In the genomic region with DNA sequence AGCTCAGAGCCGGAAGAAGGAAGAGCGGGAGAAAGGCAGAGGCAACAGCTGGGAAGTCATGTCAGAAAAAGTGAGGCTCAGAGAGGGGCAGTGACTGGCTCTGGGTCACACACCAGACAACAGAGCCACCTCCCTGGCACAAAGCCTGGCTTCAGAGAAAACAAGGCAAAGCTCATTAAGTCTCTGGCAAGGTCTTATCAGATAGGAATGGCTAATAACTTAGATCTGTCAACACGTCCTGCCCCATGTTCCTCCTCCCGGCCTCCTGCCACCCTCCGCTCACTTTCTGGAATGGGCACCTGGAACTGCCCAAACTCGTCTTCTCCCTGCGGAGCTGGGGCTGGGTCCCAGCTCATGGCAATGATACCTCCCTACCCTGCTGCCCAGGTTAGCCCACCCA, we compare ENCODE assay signal across 22 mouse cellular contexts. TPM values are rescaled to one million over a fixed set of nuclear protein-coding genes. Genes with fewer than 3 reads are reported as not detected.
"Had no signal": no experiment of that assay in that cellular context is flagged by ENCODE, and none has a peak within 500 bp of the region (broad histone marks: within the 10 kb centered on the region; RNA-seq: fewer than 3 reads in every experiment).

No protein-coding gene starts in this region.

- ATAC-seq: intestine, embryonic 16.5 days had no signal

- H3K9me3 ChIP-seq: limb, embryonic 12.5 days; limb, embryonic 15.5 days had no signal

- DNase-seq: kidney, adult 18-20 months; kidney, adult 9 months; kidney, postnatal 14 days; kidney, postnatal 4 days; left cerebral cortex, postnatal 4 days; lung, adult 2 months; midbrain, embryonic 14.5 days; thymus, adult 18-20 months; thymus, postnatal 36 days had no signal

- H3K27me3 ChIP-seq: limb, embryonic 15.5 days had no signal

- H3K27ac ChIP-seq: limb, embryonic 12.5 days; limb, embryonic 15.5 days; macrophage had no signal

- H3K36me3 ChIP-seq: limb, embryonic 12.5 days; limb, embryonic 15.5 days had no signal

- H3K4me1 ChIP-seq: limb, embryonic 12.5 days had no signal

- H3K4me3 ChIP-seq: limb, embryonic 12.5 days; limb, embryonic 15.5 days had no signal

- H3K9ac ChIP-seq: limb, embryonic 12.5 days; limb, embryonic 15.5 days had no signal

- H3K4me2 ChIP-seq: limb, embryonic 12.5 days; limb, embryonic 15.5 days had no signal

RNA-seq across cellular contexts. Expression of a gene that starts 12.2 kb away (rescaled TPM):
- total RNA-seq: layer of hippocampus, adult 18-20 months; layer of hippocampus, postnatal 14 days; left cerebral cortex, postnatal 14 days; megakaryocyte, adult 5-6 weeks had no signal
- polyA plus RNA-seq: macrophage; midbrain, postnatal 0 days; neural tube, embryonic 11.5 days; neural tube, embryonic 14.5 days; small intestine, adult 2 months had no signal

RNA-seq across cellular contexts. Expression of a gene that starts 47.4 kb away (rescaled TPM):
- total RNA-seq: layer of hippocampus, adult 18-20 months; layer of hippocampus, postnatal 14 days; left cerebral cortex, adult 8-10 months; left cerebral cortex, postnatal 4 days; midbrain, postnatal 0 days had no signal
- polyA plus RNA-seq: midbrain, embryonic 14.5 days; midbrain, postnatal 0 days; neural tube, embryonic 11.5 days; neural tube, embryonic 14.5 days; small intestine, adult 2 months had no signal
